Mouse (Mus musculus) neural tube, embryonic 11.5 days (tissue): ENCODE results near the gene Akap7. TPM values are rescaled to one million over a fixed set of nuclear protein-coding genes. Genes with fewer than 3 reads are reported as not detected.

Experiments used
- ATAC-seq: fragments of 200-750 bp; cut with Nextera tagmentation; 2 replicates; pipeline ENCODE4 v1.8.0; 2017; ENCODE audit warnings: moderate number of reproducible peaks, mild to moderate bottlenecking, moderate TSS enrichment, moderate library complexity; ENCODE audit not compliant: insufficient read depth, low FRiP score, low TSS enrichment
- DNase-seq: peaks from one replicate; pipeline ENCODE4 v3.0.0-alpha.2; 2015; ENCODE audit warnings: low spot score
- H3K27ac ChIP-seq: fragments of 300-500 bp; sonication (generic); 2 replicates; pipeline ENCODE4 v1.5.1; 2014; ENCODE audit warnings: low read depth, mild to moderate bottlenecking, low read length
- H3K27me3 ChIP-seq: fragments of 300-500 bp; sonication (generic); 2 replicates; pipeline ENCODE4 v1.6.1; 2014; ENCODE audit warnings: mild to moderate bottlenecking, low read length, mixed read lengths; ENCODE audit not compliant: control insufficient read depth, insufficient read depth
- H3K36me3 ChIP-seq: fragments of 300-500 bp; sonication (generic); 2 replicates; pipeline ENCODE4 v1.6.1; 2014; ENCODE audit warnings: mild to moderate bottlenecking, low read length, moderate library complexity, mixed read lengths; ENCODE audit not compliant: control insufficient read depth, insufficient read depth
- H3K4me1 ChIP-seq: fragments of 300-500 bp; sonication (generic); 2 replicates; pipeline ENCODE4 v1.6.1; 2014; ENCODE audit warnings: low read length, mixed read lengths; ENCODE audit not compliant: control insufficient read depth, insufficient read depth
- H3K4me2 ChIP-seq: fragments of 300-500 bp; sonication (generic); 2 replicates; pipeline ENCODE4 v1.6.1; 2014; ENCODE audit warnings: low read depth, mild to moderate bottlenecking, moderate library complexity
- H3K4me3 ChIP-seq: fragments of 300-500 bp; sonication (generic); 2 replicates; pipeline ENCODE4 v1.5.1; 2014; ENCODE audit warnings: low read depth, low read length
- H3K9ac ChIP-seq: fragments of 300-500 bp; sonication (generic); 2 replicates; pipeline ENCODE4 v1.6.1; 2014; ENCODE audit warnings: mild to moderate bottlenecking, low read length
- H3K9me3 ChIP-seq: fragments of 300-500 bp; sonication (generic); 2 replicates; pipeline ENCODE4 v1.6.1; 2016; ENCODE audit warnings: low read length; ENCODE audit not compliant: control insufficient read depth
- WGBS: fragments of 180-500 bp; shearing (Covaris S2); extraction: QIAGEN DNeasy Blood & Tissue Kit; methylation state at CpG from one replicate; pipeline ENCODE4 v1.1.7; 2014; 5-methylcytosine and 5-hydroxymethylcytosine counted together
- polyA plus RNA-seq: library from polyadenylated mRNA; unstranded; fragments of >200 nt; fragmentation: Nextera tagmentation; extraction: Ambion mirVana; gene quantifications from 2 replicates; pipeline ENCODE4 v1.2.1, GENCODE M21; 2014

The Akap7 gene
- polyA plus RNA-seq, 1 experiment from 2014 or later: 24.0 TPM

- Histone ChIP-seq H3K27ac (no peak overlapping the region), H3K4me3 (no peak overlapping the region), H3K36me3 (no peaks in the 10 kb centered on the region), H3K9me3 (no peaks in the 10 kb centered on the region), H3K4me1 (no peaks in the 10 kb centered on the region), H3K27me3 (no peaks in the 10 kb centered on the region), H3K4me2 (no peak overlapping the region), H3K9ac (no peak overlapping the region)
- DNase-seq: no peak
- 65% methylated on average over 6 of the region's 6 CpGs for WGBS
- ATAC-seq: no peak
Observed at GRCm38 (mm10) chr10:25154225-25154624, 153.4 kb downstream of the Akap7 start.

- Histone ChIP-seq H3K9ac (no peak overlapping the region), H3K4me2 (no peak overlapping the region), H3K27me3 (no peaks in the 10 kb centered on the region), H3K9me3 (no peaks in the 10 kb centered on the region), H3K4me1 (no peaks in the 10 kb centered on the region), H3K27ac (no peak overlapping the region), H3K4me3 (no peak overlapping the region), H3K36me3 (no peaks in the 10 kb centered on the region)
- no peak for DNase-seq
- WGBS: 89% methylated on average over 7 of the region's 7 CpGs
- ATAC-seq: no peak
Observed at GRCm38 (mm10) chr10:25151172-25151800, 156.4 kb downstream of the Akap7 start.

DNA sequence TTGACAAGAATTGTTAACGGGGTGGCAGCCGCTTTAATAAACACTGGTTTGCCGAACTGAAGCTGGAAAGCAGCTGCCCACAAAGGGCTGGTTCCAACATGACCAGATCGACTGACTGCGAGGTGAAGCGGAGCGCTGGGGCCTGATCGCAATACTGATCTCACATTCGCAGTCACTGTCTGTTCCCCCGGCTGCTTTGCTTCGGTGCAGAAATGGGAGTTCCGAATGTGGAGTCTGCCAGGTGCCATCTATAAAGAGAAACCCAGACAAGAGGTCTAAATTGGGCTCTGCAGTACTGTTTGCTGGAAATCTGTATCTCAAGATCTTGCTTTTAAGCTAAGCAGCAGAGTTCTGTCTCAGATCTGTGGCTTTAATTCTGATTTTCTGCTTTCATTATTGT, 161.8 kb downstream of the Akap7 start:
- Histone ChIP-seq H3K4me2 (no peak overlapping the region), H3K4me3 (no peak overlapping the region), H3K27me3 (no peaks in the 10 kb centered on the region), H3K9me3 (no peaks in the 10 kb centered on the region), H3K27ac (no peak overlapping the region), H3K4me1 (no peaks in the 10 kb centered on the region), H3K36me3 (no peaks in the 10 kb centered on the region), H3K9ac (no peak overlapping the region)
- no peak for DNase-seq
- no peak for ATAC-seq
- WGBS: 85% methylated on average over 12 of the region's 12 CpGs

DNA sequence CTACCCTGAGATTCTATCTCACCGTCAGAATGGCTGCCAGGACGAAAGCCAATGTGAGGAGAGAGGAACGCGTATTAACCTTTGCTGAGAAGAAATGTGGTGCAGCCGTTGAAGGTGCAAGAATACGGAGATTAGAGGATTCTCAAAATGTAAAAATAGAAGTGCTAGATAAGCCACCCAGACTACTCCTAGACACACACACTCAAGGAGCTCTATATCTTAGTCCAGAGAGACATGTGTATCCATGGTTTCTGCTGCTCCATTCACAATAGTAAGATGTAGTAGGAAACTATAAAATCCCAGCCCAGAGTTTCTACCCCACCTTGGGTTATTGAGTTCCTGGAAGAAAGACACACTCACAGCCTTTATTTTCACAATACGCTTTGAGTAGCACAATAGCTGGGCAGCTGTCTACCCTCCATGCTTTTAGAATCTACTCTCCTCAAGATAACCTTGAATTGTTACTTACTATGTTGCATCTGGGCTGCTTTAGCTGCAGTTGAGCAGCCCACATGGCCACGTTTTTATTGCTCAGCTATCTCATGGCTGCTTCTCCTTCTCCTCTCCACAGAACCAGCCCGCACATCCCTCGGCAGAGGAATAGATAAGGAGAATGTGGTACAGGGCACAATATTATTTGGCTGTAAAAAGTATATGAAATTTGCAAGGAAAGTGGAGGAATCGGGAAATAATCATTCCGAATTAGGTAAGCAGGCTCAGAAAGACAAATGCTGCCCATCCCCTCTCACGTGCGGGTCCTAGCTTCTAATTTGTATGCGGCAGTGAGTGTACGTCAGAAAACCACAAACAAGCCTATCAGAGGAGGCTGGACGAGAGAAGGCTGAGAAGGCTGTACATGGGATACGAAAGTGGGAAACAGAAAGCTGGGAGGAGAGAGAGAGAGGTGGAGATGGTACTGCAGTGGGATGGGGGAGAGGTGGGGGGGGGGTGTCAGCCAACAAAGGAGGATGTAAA, 162.6 kb downstream of the Akap7 start:
- DNase-seq (no peak), ATAC-seq (no peak)
- Histone ChIP-seq H3K27ac (no peak overlapping the region), H3K4me1 (no peaks in the 10 kb centered on the region), H3K27me3 (no peaks in the 10 kb centered on the region), H3K36me3 (no peaks in the 10 kb centered on the region), H3K9me3 (no peaks in the 10 kb centered on the region), H3K4me3 (no peak overlapping the region), H3K9ac (no peak overlapping the region), H3K4me2 (no peak overlapping the region)
- 82% methylated on average over 18 of the region's 18 CpGs for WGBS

DNA sequence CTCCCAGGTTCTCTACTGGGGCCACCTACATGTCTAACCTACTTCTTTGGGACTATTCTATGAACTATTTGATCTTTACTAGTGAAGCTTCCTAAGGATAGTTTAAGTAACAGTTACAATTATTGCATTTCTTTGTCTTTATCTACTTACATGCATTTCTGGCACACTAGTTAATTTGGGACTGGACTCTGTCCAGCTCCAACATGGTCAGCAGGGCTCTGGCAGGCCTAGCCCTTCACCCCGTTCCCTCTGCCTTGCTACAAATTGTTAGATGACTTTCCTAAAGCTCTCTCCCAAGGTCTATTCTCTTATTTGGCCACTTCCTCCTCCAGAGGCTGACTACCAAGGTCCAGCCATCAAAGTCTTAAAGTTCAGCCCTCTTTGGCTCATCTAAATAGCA, 165.9 kb downstream of the Akap7 start:
- H3K4me1 ChIP-seq: no peaks in the 10 kb centered on the region
- DNase-seq (no peak), ATAC-seq (no peak)
- H3K9me3 ChIP-seq: no peaks in the 10 kb centered on the region
- no peak overlapping the region for H3K4me2 ChIP-seq
- 87% methylated on average over 1 of the region's 1 CpGs for WGBS
- no peak overlapping the region for H3K4me3 ChIP-seq
- no peaks in the 10 kb centered on the region for H3K36me3 ChIP-seq
- no peaks in the 10 kb centered on the region for H3K27me3 ChIP-seq
- no peak overlapping the region for H3K9ac ChIP-seq
- no peak overlapping the region for H3K27ac ChIP-seq

DNA sequence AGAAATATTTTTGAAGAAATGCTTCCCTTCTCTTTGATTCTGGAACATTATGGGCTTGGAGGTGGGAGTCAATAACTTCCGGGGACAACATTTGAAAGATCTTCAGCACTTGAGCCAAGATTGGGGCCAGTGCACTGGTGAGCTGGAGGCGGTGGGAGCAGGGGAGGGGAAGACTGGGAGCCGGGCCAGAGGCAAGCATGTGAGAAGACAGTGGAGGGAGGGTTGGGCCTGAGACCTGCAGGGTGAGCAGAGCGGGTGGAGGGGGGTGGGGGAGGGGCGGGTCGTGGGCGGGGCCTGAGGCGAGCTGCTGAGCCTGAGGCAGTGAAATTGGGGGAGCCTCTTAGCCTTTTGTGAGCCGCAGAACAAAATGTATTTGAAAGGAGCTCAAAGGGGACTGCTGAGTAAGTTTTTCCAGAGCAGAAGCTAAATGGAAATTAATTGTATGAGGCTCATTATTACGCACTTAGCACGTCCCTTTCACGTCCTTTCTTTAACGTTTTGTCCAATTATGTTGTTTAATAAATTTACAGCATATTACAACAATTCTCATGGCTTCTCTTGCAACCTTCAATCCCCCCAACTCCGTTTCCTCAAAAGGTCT, 167.4 kb downstream of the Akap7 start:
- ATAC-seq: peak; percentile 87
- H3K27ac ChIP-seq: no peak overlapping the region
- H3K27me3 ChIP-seq: no peaks in the 10 kb centered on the region
- WGBS: 33% methylated on average over 11 of the region's 14 CpGs
- no peak overlapping the region for H3K4me2 ChIP-seq
- H3K36me3 ChIP-seq: no peaks in the 10 kb centered on the region
- H3K4me1 ChIP-seq: no peaks in the 10 kb centered on the region
- no peak overlapping the region for H3K9ac ChIP-seq
- H3K4me3 ChIP-seq: no peak overlapping the region
- DNase-seq: peak; percentile 15
- no peaks in the 10 kb centered on the region for H3K9me3 ChIP-seq

DNA sequence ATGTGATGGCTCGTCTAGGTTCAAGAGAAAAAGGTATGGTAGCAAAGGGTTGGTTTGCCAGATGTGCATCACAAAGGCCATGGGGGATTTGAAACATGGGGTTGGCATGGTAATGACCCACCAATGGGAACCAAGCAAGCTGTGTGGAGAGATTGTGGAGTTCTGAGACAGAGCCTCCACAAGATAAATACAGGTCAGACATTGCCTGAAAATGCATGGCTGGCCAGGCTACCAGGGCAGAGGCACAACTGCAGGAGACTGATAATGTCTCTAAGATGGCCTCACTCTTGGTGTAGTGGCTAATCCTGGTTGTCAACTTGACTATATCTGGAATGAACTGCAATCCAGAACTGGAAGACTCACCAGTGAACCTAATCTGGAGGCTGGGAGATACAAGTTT, 174.1 kb downstream of the Akap7 start:
- Histone ChIP-seq H3K4me2 (no peak overlapping the region), H3K4me1 (no peaks in the 10 kb centered on the region), H3K27ac (no peak overlapping the region), H3K9me3 (no peaks in the 10 kb centered on the region), H3K4me3 (no peak overlapping the region), H3K27me3 (no peaks in the 10 kb centered on the region), H3K9ac (no peak overlapping the region), H3K36me3 (no peaks in the 10 kb centered on the region)
- ATAC-seq: no peak
- WGBS: 68% methylated on average over 1 of the region's 1 CpGs
- DNase-seq: no peak

GRCm38 (mm10) chr10:25128455-25128863, 179.2 kb downstream of the Akap7 start:
- DNase-seq: no peak

More at GRCm38 (mm10) chr10:25128455-25128863, 179.2 kb downstream of the Akap7 start:
- Histone ChIP-seq H3K4me2 (no peak overlapping the region), H3K36me3 (no peaks in the 10 kb centered on the region), H3K9me3 (no peaks in the 10 kb centered on the region), H3K4me3 (no peak overlapping the region), H3K9ac (no peak overlapping the region), H3K27ac (no peak overlapping the region), H3K27me3 (no peaks in the 10 kb centered on the region), H3K4me1 (no peaks in the 10 kb centered on the region)
- ATAC-seq: no peak
- 88% methylated on average over 5 of the region's 5 CpGs for WGBS
